Mouse (Mus musculus) E14TG2a.4 (cell line): ENCODE results near the gene Lysmd1.
A peak's percentile ranks its signal among the peaks of the same experiment; 100 is the strongest.

ENCODE experiments used
- H3K27me3 ChIP-seq: 2 replicates; pipeline ENCODE4 v1.6.1; 2014; ENCODE audit warnings: low read length, control low read depth; ENCODE audit not compliant: insufficient read depth
- H3K36me3 ChIP-seq: 2 replicates; pipeline ENCODE4 v1.6.1; 2014; ENCODE audit warnings: low read length, control low read depth; ENCODE audit not compliant: insufficient read depth
- H3K4me1 ChIP-seq: replicated peaks from 2 replicates; pipeline ENCODE4 v1.6.1; 2014; ENCODE audit warnings: low read depth, low read length, control low read depth
- H3K4me3 ChIP-seq: replicated peaks from 2 replicates; pipeline ENCODE4 v1.5.1; 2014; ENCODE audit warnings: mild to moderate bottlenecking, low read length
- H3K9me3 ChIP-seq: 2 replicates; pipeline ENCODE4 v1.6.1; 2014; ENCODE audit warnings: low read length, control low read depth
- CTCF ChIP-seq: conservative IDR thresholded peaks from 2 replicates; pipeline ENCODE4 v1.5.1; 2014; ENCODE audit warnings: low read length
- NANOG ChIP-seq: IDR thresholded peaks from 2 replicates; pipeline ENCODE4 v1.6.1; 2014; ENCODE audit warnings: borderline replicate concordance, low read length, mixed read lengths
- POU5F1 ChIP-seq: IDR thresholded peaks from 2 replicates; pipeline ENCODE4 v1.6.1; 2014; ENCODE audit warnings: low read length, borderline replicate concordance

Gene Lysmd1

GRCm38 (mm10) chr3:95174011-95174592 lies 40.2 kb downstream of the Lysmd1 start:
- Histone ChIP-seq H3K27me3 (peaks cover 46% of the 10 kb centered on the region), H3K4me1 (peaks cover 44% of the 10 kb centered on the region), H3K36me3 (peaks cover 31% of the 10 kb centered on the region), H3K4me3 (peak overlapping the region; percentile 75), H3K9me3 (no peaks in the 10 kb centered on the region)
- TF ChIP-seq CTCF (peak; percentile 94), POU5F1 (no peak), NANOG (no peak)

DNA sequence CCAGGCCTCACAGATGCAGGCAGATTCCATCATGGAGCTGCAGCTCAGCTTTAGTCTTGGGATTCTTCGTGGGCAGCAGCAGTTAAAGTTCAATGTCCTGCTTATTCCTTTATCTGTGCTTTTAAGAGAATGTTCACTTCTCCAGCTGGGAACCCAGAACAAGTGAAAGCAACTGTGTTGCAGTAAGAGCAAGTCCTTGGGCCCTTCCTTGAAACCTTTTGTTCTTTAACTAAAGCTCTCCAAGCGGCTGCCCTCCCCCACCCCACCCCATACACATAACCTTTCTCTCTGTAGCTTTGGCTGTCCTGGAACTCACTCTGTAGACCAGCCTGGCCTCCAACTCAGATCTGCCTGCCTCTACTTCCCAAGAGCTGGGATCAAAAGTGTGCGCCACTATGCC lies 42.6 kb downstream of the Lysmd1 start:
- no peaks in the 10 kb centered on the region for H3K9me3 ChIP-seq
- no peak overlapping the region for H3K4me3 ChIP-seq
- peaks cover 44% of the 10 kb centered on the region for H3K4me1 ChIP-seq
- peaks cover 28% of the 10 kb centered on the region for H3K27me3 ChIP-seq
- H3K36me3 ChIP-seq = peaks cover 14% of the 10 kb centered on the region
- TF ChIP-seq POU5F1 (no peak), NANOG (no peak), CTCF (no peak)

GRCm38 (mm10) chr3:95177583-95177982 lies 43.7 kb downstream of the Lysmd1 start:
- TF ChIP-seq NANOG (no peak), CTCF (no peak), POU5F1 (no peak)
- Histone ChIP-seq H3K4me3 (no peak overlapping the region), H3K9me3 (no peaks in the 10 kb centered on the region), H3K27me3 (peaks cover 18% of the 10 kb centered on the region), H3K36me3 (peaks cover 17% of the 10 kb centered on the region), H3K4me1 (peaks cover 39% of the 10 kb centered on the region)

GRCm38 (mm10) chr3:95178948-95179347 lies 45.1 kb downstream of the Lysmd1 start:
- TF ChIP-seq NANOG = no peak
- peaks cover 30% of the 10 kb centered on the region for H3K36me3 ChIP-seq
- H3K27me3 ChIP-seq = peaks cover 4% of the 10 kb centered on the region
- no peaks in the 10 kb centered on the region for H3K9me3 ChIP-seq
- peaks cover 34% of the 10 kb centered on the region for H3K4me1 ChIP-seq
- H3K4me3 ChIP-seq = no peak overlapping the region

- H3K4me3 ChIP-seq = no peak overlapping the region
- H3K27me3 ChIP-seq = 0 out of 2 replicates have a peak, but pooled peaks cover 2% of the 10 kb centered on the region
- peaks cover 28% of the 10 kb centered on the region for H3K4me1 ChIP-seq
- no peaks in the 10 kb centered on the region for H3K9me3 ChIP-seq
- H3K36me3 ChIP-seq = peaks cover 40% of the 10 kb centered on the region
- TF ChIP-seq NANOG (no peak), CTCF (no peak), POU5F1 (no peak)
Observed at GRCm38 (mm10) chr3:95179890-95180289, 46.0 kb downstream of the Lysmd1 start.

DNA sequence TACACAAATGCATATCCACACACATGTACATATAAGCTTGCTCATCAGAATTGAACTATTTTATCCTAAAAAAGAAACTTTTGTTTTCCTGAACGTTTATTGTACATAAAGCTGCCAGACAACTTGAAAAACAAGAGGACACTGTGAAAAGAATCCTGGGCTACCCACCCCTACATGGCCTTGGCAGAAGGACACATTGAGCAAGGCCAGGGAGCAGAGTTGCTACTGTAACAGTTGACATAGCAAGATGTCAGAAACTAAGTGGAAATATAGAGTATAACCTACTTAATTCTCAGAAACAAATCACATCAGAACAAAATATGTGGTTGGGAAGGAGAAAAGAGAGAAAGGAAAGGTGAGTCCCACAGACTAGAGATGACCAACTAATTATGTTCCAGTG lies 48.0 kb downstream of the Lysmd1 start:
- Histone ChIP-seq H3K4me1 (peaks cover 9% of the 10 kb centered on the region), H3K4me3 (no peak overlapping the region), H3K27me3 (no peaks in the 10 kb centered on the region), H3K36me3 (peaks cover 58% of the 10 kb centered on the region), H3K9me3 (no peaks in the 10 kb centered on the region)
- TF ChIP-seq NANOG (no peak), POU5F1 (no peak), CTCF (no peak)

GRCm38 (mm10) chr3:95184796-95185577 lies 51.1 kb downstream of the Lysmd1 start:
- no peak for TF ChIP-seq CTCF
- TF ChIP-seq POU5F1 = no peak
- TF ChIP-seq NANOG = no peak
- Histone ChIP-seq H3K4me3 (no peak overlapping the region), H3K27me3 (no peaks in the 10 kb centered on the region), H3K9me3 (no peaks in the 10 kb centered on the region), H3K36me3 (peaks cover 90% of the 10 kb centered on the region), H3K4me1 (no peaks in the 10 kb centered on the region)

DNA sequence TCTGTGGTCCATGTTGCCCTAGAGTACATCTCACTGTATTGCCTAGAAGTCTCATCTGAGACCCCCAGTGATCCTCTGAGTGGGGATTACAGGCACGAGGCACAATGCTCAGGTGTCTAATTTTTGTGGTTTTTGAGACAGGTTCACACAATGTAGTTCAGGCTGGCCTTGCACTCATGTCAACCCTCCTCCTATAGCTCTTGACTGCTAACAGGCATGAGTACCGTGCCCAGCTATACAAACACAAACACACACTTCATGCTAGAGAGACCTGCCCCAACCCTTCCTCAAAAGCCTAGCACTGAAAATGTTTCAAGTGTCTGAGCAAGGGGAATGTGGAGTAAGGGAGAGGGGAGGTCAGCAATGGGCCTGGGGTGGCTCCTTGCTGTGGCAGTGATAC lies 52.2 kb downstream of the Lysmd1 start:
- Histone ChIP-seq H3K36me3 (peaks cover 95% of the 10 kb centered on the region), H3K9me3 (no peaks in the 10 kb centered on the region), H3K27me3 (no peaks in the 10 kb centered on the region), H3K4me1 (no peaks in the 10 kb centered on the region), H3K4me3 (no peak overlapping the region)
- TF ChIP-seq NANOG (no peak), CTCF (no peak), POU5F1 (no peak)
